Mouse (Mus musculus) limb, embryonic 12.5 days (tissue): Measurements from ENCODE around the gene 1520401A03Rik. TPM values are rescaled to one million over a fixed set of nuclear protein-coding genes. Genes with fewer than 3 reads are reported as not detected.

Source experiments
- ATAC-seq: fragments of 200-750 bp; cut with Nextera tagmentation; 2 replicates; pipeline ENCODE4 v1.8.0; 2017; ENCODE audit warnings: low read depth, moderate TSS enrichment; ENCODE audit not compliant: insufficient number of reproducible peaks, insufficient read depth, low FRiP score, low TSS enrichment
- H3K27ac ChIP-seq: fragments of 300-500 bp; sonication (generic); 2 replicates; pipeline ENCODE4 v1.5.1; 2016; ENCODE audit warnings: mild to moderate bottlenecking, moderate library complexity
- H3K27me3 ChIP-seq: fragments of 300-500 bp; sonication (generic); 2 replicates; pipeline ENCODE4 v1.6.1; 2016; ENCODE audit warnings: mild to moderate bottlenecking, moderate library complexity
- H3K36me3 ChIP-seq: fragments of 300-500 bp; sonication (generic); 2 replicates; pipeline ENCODE4 v1.6.1; 2016; ENCODE audit warnings: mild to moderate bottlenecking, moderate library complexity
- H3K4me1 ChIP-seq: fragments of 300-500 bp; sonication (generic); replicated peaks from 2 replicates; pipeline ENCODE4 v1.6.1; 2016
- H3K4me2 ChIP-seq: fragments of 300-500 bp; sonication (generic); 2 replicates; pipeline ENCODE4 v1.6.1; 2016; ENCODE audit warnings: mild to moderate bottlenecking, moderate library complexity
- H3K4me3 ChIP-seq: fragments of 300-500 bp; sonication (generic); replicated peaks from 2 replicates; pipeline ENCODE4 v1.5.1; 2016; ENCODE audit warnings: mild to moderate bottlenecking
- H3K9ac ChIP-seq: fragments of 300-500 bp; sonication (generic); replicated peaks from 2 replicates; pipeline ENCODE4 v1.6.1; 2016; ENCODE audit warnings: mild to moderate bottlenecking, moderate library complexity
- H3K9me3 ChIP-seq: fragments of 300-500 bp; sonication (generic); 2 replicates; pipeline ENCODE4 v1.6.1; 2016; ENCODE audit warnings: mild to moderate bottlenecking, moderate library complexity
- WGBS: fragments of 180-500 bp; shearing (Covaris S2); methylation state at CpG from one replicate; pipeline ENCODE4 v1.1.7; 2016; 5-methylcytosine and 5-hydroxymethylcytosine counted together
- polyA plus RNA-seq: library from polyadenylated mRNA; unstranded; fragments of >200 nt; fragmentation: Nextera tagmentation; extraction: Ambion mirVana; gene quantifications from 2 replicates; pipeline ENCODE4 v1.2.1, GENCODE M21; 2016

Gene 1520401A03Rik
- polyA plus RNA-seq, 1 experiment from 2014 or later, result 1.8 TPM

DNA sequence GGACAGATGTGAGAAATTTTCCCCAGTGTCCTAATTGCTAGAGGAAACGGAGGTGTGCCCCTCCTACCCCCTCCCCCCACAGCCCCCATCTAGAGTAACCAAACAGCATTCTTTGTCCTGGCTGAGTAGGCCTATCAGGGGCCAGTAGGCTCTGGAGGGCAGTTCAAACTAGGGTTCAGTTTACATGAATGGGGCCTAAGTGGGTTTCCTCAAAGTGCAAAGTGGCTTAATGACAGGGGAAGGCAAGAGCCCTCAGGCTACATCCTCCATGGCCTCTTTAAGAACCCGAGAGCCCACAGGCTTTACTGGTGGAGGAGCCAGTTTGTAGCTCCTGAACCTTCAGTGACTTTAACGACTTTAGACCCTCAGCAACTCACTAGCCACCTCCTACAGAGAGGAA, 26.8 kb downstream of the 1520401A03Rik start:
- no peak overlapping the region for H3K9ac ChIP-seq
- peaks cover 27% of the 10 kb centered on the region for H3K4me1 ChIP-seq
- H3K9me3 ChIP-seq, result no peaks in the 10 kb centered on the region
- peak; percentile 69; the same call in 1 of the 2 replicates for ATAC-seq
- no peak overlapping the region for H3K4me3 ChIP-seq
- H3K27me3 ChIP-seq, result peaks cover 34% of the 10 kb centered on the region
- no peak overlapping the region for H3K27ac ChIP-seq
- H3K4me2 ChIP-seq, result no peak overlapping the region
- no peaks in the 10 kb centered on the region for H3K36me3 ChIP-seq
- WGBS, result 11% methylated on average over 3 of the region's 3 CpGs

DNA sequence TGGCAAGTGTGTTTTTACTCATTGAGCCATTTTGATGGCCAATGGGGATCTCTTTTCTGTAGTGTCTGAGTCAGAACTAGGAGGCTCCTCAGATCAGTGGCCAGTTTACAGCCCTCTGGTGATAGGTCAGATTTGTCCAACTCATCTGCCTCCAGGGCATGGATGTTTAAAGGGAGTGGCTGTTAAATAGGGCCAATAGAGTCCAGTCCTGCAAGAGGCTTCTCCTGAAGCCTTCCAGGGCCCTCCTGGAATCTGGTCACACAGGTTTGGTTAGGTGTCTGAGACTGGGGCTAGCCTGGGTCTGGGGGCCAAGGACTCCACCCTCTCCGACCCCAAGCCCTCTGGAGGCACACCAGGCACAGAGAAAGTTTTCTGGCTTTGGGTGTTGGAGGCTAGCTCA, 28.1 kb downstream of the 1520401A03Rik start:
- WGBS, result 59% methylated on average over 1 of the region's 1 CpGs
- Histone ChIP-seq H3K9ac (no peak overlapping the region), H3K27ac (no peak overlapping the region), H3K4me1 (peaks cover 22% of the 10 kb centered on the region), H3K4me3 (no peak overlapping the region), H3K27me3 (peaks cover 20% of the 10 kb centered on the region), H3K9me3 (no peaks in the 10 kb centered on the region), H3K36me3 (no peaks in the 10 kb centered on the region), H3K4me2 (no peak overlapping the region)
- no peak for ATAC-seq

DNA sequence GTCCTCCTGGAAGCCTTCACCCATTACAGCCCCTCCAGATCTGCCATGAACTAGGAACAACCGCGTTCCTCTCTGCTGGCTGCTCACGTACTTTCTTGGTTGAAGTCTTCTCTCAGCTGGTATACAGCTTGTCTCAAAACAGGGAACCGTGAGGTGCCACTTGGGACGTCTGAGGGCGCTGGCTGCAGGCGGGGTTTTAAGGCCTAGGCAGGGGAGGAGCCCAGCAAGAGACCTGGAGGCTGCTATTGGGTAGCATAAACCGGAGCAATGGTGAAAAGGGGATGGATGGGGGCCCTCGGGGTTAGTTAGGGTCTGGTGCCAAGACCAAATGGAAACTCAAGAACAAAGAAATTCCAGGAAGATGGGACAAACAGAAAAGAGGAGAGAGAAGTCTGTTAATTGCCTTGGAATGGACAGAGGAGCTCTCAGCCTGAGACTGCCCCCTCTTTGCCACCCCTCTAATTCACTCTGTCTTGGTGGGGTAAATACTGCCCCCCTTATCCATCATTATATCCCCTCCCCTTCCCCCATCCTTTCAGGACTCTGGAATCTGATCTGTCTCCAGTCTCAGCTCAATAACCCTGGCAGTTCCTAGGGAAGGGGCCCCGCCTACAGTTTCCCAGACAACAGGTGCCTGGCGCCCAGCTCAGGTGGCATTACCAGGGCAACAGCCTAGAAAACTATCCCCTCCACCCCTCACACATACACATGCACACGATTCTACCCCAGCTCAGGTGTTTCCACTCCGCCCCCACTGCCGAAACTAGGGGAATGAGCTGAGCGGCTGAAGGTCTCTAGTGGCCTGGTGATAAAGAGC, 38.5 kb downstream of the 1520401A03Rik start, which contains the start of gene Cldn9:
Cldn9 (minus strand) TSS at position 171 of the 817 bp plus-strand sequence.
- 11% methylated on average over 15 of the region's 15 CpGs for WGBS
- peaks cover 59% of the 10 kb centered on the region for H3K27me3 ChIP-seq
- ATAC-seq, result peak; percentile 83

DNA sequence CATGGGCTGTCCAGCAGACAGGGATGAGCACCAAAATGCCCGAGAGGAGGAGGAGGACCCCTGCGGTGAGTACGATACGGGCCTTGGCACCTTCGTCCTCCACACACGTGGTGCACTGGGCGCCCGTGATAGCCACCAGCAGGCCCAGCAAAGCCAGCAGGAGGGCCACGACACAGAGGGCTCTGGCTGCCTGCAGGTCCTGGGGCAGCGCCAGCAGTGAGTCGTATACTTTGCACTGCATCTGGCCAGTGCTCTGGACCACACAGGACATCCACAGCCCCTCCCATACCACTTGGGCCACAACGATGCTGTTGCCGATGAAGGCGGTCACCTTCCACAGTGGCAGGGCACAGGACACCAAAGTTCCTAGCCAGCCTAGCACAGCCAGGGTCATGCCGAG, 39.4 kb downstream of the 1520401A03Rik start:
- H3K4me3 ChIP-seq, result peak overlapping the region; percentile 28
- peak overlapping the region; percentile 48 for H3K4me2 ChIP-seq
- no peaks in the 10 kb centered on the region for H3K36me3 ChIP-seq
- H3K9ac ChIP-seq, result peak overlapping the region; percentile 50
- H3K27ac ChIP-seq, result no peak overlapping the region
- H3K4me1 ChIP-seq, result peaks cover 34% of the 10 kb centered on the region
- 12% methylated on average over 15 of the region's 15 CpGs for WGBS
- H3K9me3 ChIP-seq, result no peaks in the 10 kb centered on the region
- ATAC-seq, result 0 out of 2 replicates have a peak, but pooled peaks have one; percentile 5
- peaks cover 68% of the 10 kb centered on the region for H3K27me3 ChIP-seq

More for the DNA sequence above, 38.5 kb downstream of the 1520401A03Rik start, which contains the start of gene Cldn9:
- Histone ChIP-seq H3K4me1 (peaks cover 32% of the 10 kb centered on the region), H3K9ac (peak within 1 kb of the TSS; percentile 50), H3K27ac (peak within 1 kb of the TSS; percentile 23; the same call in 1 of the 2 replicates), H3K4me2 (peak within 1 kb of the TSS; percentile 48), H3K9me3 (no peaks in the 10 kb centered on the region), H3K36me3 (no peaks in the 10 kb centered on the region), H3K4me3 (peak within 1 kb of the TSS; percentile 28)

DNA sequence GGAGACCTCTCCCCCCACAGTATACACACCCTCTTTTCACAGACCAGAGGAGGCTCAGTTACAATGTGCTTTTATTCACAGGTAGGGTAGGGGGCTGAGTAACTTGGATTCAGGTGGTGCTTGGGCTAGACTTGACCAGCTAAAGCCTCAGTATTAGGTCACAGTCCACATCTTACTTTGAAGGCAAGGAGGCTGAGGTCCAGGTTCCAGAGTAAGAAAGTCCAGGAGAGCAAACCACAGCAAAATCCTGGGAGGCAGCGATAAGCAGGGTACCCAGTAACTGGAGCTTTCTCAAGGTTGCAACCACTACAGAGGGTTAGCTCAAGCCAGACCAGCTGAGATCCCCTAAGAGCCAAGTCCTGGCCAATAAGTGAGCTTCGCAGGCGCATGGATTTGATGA, 40.1 kb downstream of the 1520401A03Rik start:
- ATAC-seq, result no peak
- no peaks in the 10 kb centered on the region for H3K36me3 ChIP-seq
- peak overlapping the region; percentile 48 for H3K4me2 ChIP-seq
- H3K27me3 ChIP-seq, result peaks cover 73% of the 10 kb centered on the region
- WGBS, result 62% methylated on average over 3 of the region's 3 CpGs
- peak overlapping the region; percentile 28 for H3K4me3 ChIP-seq
- H3K9ac ChIP-seq, result no peak overlapping the region
- H3K9me3 ChIP-seq, result no peaks in the 10 kb centered on the region
- no peak overlapping the region for H3K27ac ChIP-seq
- peaks cover 34% of the 10 kb centered on the region for H3K4me1 ChIP-seq

DNA sequence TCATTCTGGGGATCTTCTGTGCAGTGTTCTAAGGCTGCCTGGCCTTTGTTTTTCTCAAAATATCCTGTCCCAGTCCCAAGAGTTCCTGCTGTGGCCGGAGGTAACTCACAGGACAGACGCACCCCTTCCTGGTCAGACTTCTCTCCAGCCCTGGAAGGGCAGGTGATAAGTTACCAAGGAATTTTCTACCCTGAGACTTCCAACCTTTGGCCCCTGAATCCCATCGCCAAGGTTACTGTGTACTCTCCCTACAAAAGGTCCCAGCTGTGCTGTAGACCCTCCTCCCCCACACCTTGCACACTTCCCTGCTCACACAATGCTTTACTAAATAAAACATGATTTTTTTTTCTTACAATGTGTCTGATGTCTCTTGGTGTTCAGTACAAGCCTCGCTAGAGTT, 40.5 kb downstream of the 1520401A03Rik start:
- Histone ChIP-seq H3K27ac (no peak overlapping the region), H3K36me3 (no peaks in the 10 kb centered on the region), H3K27me3 (peaks cover 73% of the 10 kb centered on the region), H3K4me2 (0 out of 2 replicates have a peak overlapping the region, but pooled peaks have one; percentile 48), H3K9ac (no peak overlapping the region), H3K9me3 (no peaks in the 10 kb centered on the region), H3K4me3 (no peak overlapping the region), H3K4me1 (peaks cover 34% of the 10 kb centered on the region)
- no peak for ATAC-seq
- WGBS, result 64% methylated on average over 4 of the region's 4 CpGs

DNA sequence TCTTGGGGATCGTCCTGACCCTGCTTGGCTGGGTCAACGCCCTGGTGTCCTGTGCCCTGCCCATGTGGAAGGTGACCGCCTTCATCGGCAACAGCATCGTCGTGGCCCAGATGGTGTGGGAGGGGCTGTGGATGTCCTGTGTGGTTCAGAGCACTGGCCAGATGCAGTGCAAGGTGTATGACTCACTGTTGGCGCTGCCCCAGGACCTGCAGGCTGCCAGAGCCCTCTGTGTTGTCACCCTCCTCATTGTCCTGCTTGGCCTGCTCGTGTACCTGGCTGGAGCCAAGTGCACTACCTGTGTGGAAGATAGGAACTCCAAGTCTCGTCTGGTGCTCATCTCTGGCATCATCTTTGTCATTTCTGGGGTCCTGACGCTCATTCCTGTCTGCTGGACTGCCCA, 41.5 kb downstream of the 1520401A03Rik start:
- 65% methylated on average over 10 of the region's 10 CpGs for WGBS
- Histone ChIP-seq H3K36me3 (no peaks in the 10 kb centered on the region), H3K9me3 (no peaks in the 10 kb centered on the region), H3K4me2 (no peak overlapping the region), H3K27ac (no peak overlapping the region), H3K4me1 (peaks cover 42% of the 10 kb centered on the region), H3K27me3 (peaks cover 80% of the 10 kb centered on the region), H3K9ac (no peak overlapping the region), H3K4me3 (no peak overlapping the region)
- no peak for ATAC-seq

DNA sequence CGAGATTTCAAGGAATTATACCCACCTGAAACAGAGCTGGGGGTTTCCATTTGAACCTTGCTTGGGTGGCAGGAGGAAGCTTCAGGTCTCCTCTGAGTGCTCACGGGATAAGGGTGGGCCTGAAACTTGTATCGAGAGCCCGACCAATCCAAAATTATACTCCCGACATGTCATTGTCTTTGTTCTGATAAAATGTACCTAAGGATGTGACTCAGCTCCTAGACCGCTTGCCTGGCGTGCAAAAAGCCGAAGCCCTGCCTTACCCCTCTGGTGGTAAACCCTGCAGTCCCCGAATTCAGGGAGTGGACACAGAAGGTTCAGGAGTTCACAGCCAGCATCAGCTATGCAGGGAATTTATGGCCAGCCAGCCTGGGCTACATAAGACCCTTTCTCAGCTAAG, 42.2 kb downstream of the 1520401A03Rik start:
- Histone ChIP-seq H3K36me3 (no peaks in the 10 kb centered on the region), H3K4me1 (peaks cover 49% of the 10 kb centered on the region), H3K27ac (no peak overlapping the region), H3K4me2 (0 out of 2 replicates have a peak overlapping the region, but pooled peaks have one; percentile 55), H3K9me3 (no peaks in the 10 kb centered on the region), H3K27me3 (peaks cover 86% of the 10 kb centered on the region), H3K4me3 (no peak overlapping the region), H3K9ac (no peak overlapping the region)
- no peak for ATAC-seq
- 75% methylated on average over 9 of the region's 9 CpGs for WGBS

DNA sequence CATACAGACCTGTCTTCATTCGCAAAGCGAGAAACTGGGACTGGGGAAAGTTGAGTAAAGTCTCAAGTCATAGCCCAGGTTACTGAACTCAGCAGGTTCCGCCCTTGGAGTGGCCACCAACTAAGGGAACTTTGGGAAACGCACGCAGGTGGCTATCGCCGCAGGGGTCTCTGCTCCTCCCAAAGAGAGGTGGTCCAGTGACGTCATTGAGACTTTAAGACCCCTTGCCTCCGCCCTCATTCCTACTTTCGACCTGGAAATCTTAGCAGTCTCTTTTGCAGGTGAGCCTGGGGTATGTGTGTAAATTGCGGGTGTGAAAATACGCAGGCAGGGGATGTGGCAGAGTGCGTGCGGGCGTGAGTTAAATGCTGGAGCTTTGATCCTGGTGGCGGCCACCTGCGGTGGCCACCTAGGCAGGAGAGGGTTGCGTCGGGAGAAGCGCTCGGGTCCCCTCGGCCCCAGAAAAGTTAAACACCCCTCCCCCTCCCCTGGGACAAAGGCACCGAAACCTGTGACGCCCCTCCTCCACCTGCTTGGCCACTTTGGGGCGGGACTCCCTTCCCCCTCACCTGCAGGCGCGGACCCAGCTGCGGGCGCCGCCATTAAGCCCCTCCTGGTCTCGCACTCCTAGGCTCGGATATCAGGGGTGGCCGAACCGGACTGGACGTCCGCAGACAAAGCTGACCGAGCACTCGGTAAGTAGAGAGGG, 43.3 kb downstream of the 1520401A03Rik start, which contains the start of gene Cldn6:
Cldn6 (plus strand) TSS at position 123 of the 709 bp plus-strand sequence.
- Histone ChIP-seq H3K4me3 (peak within 1 kb of the TSS; percentile 36), H3K27ac (no peak within 1 kb of the TSS), H3K27me3 (peaks cover 90% of the 10 kb centered on the region), H3K4me1 (peaks cover 55% of the 10 kb centered on the region), H3K9ac (no peak within 1 kb of the TSS), H3K36me3 (no peaks in the 10 kb centered on the region), H3K4me2 (peak within 1 kb of the TSS; percentile 55), H3K9me3 (no peaks in the 10 kb centered on the region)
- WGBS, result 2% methylated on average over 38 of the region's 38 CpGs
- no peak for ATAC-seq

DNA sequence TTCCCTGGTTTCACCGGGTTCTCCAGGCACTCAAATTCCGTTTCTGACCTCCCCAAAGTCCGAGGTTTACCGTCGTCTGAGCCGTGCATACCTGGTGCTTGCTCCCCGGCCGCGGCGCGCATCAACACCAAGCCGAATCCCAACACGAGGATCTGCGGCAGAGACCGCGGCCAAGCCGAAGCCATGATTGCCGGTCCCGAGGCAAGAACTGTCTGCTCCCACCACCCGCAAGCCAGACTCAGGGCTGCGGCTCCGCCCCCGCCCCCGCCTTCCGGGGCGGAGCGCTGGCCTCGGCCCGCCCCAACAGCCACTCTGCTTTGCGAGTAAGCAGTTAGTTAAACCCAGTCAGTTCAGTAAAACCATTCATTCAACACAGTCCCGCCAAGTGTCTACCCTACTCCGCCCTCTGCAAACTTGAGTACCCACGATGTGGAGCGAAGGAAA, 45.3 kb downstream of the 1520401A03Rik start, which contains the start of gene Tnfrsf12a:
Tnfrsf12a (minus strand) TSS at position 233 of the 444 bp plus-strand sequence.
- under 1% methylated on average over 34 of the region's 34 CpGs for WGBS
- H3K27me3 ChIP-seq, result peaks cover 70% of the 10 kb centered on the region
- H3K4me2 ChIP-seq, result peak within 1 kb of the TSS; percentile 97
- H3K9ac ChIP-seq, result peak within 1 kb of the TSS; percentile 50
- H3K36me3 ChIP-seq, result no peaks in the 10 kb centered on the region
- H3K4me1 ChIP-seq, result peaks cover 46% of the 10 kb centered on the region
- H3K9me3 ChIP-seq, result no peaks in the 10 kb centered on the region
- peak within 1 kb of the TSS; percentile 49 for H3K4me3 ChIP-seq
- ATAC-seq, result no peak
- H3K27ac ChIP-seq, result no peak within 1 kb of the TSS

DNA sequence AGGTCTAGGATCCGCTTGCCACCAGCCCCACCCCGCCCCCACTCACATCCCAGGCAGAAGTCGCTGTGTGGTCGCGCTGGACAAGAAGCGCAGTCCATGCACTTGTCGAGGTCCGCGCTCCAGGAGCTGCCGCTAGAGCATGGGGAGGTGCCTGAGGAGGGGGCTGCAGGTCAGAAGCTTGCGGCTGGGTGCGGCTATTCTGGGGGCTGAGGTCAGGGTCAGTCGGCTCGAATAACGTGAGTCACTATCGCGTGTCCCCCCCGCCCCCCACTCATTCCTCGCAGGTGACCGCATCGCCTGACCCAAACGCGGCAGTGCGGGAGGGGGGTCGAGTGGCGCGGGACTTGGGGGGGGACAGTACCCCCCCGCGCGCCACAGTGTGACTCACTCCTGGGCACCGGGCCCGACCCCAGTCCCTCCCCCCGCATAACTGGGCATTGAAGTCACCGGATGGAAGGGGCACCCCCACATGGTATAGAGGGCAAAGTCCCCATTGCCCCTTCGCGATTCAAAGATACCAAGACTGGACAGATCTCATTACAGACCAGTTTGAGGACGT, 46.0 kb downstream of the 1520401A03Rik start:
- Histone ChIP-seq H3K27ac (no peak overlapping the region), H3K27me3 (peaks cover 63% of the 10 kb centered on the region), H3K4me3 (peak overlapping the region; percentile 49), H3K4me1 (peaks cover 44% of the 10 kb centered on the region), H3K9me3 (no peaks in the 10 kb centered on the region), H3K4me2 (peak overlapping the region; percentile 97), H3K9ac (peak overlapping the region; percentile 50), H3K36me3 (no peaks in the 10 kb centered on the region)
- under 1% methylated on average over 37 of the region's 37 CpGs for WGBS
- ATAC-seq, result no peak
